1 mouse cellular context compared by ENCODE assay signal in genomic region chr1:171279721-171280120, GRCm38 (mm10).
TF ChIP-seq lines count a peak whose summit lies in the region.

No protein-coding gene starts in this region.

TF ChIP-seq in MEL, 35 proteins besides CTCF, POLR2A, EP300 and RAD21 (continued from another document):
- no peak for TF ChIP-seq RCOR1 (IDR thresholded peaks at IDR 0.05; ENCODE audit: low read depth, low read length)
- TF ChIP-seq MAX (IDR thresholded peaks at IDR 0.05; ENCODE audit: low read length) = no peak
- no peak for TF ChIP-seq TBP (IDR thresholded peaks at IDR 0.05; ENCODE audit: low read depth, low read length)
- TF ChIP-seq ZKSCAN1 (IDR thresholded peaks at IDR 0.05; ENCODE audit: low read depth, low read length) = no peak
- no peak for TF ChIP-seq POLR2AphosphoS5 (IDR thresholded peaks at IDR 0.05; ENCODE audit: borderline replicate concordance, low read depth, low read length)
- no peak for TF ChIP-seq TCF12 (IDR thresholded peaks at IDR 0.05; ENCODE audit: low read depth, low read length)
- TF ChIP-seq USF1 (IDR thresholded peaks at IDR 0.05; ENCODE audit: low read depth, low read length) = no peak
- no peak for TF ChIP-seq NELFE (IDR thresholded peaks at IDR 0.05; ENCODE audit: low read depth, low read length)
- TF ChIP-seq USF2 (IDR thresholded peaks at IDR 0.05; ENCODE audit: borderline replicate concordance in 1 of 2, insufficient read depth in 1 of 2, low read depth in 1 of 2, low read length in 2 of 2) = no peak
